Mouse (Mus musculus) forebrain, embryonic 13.5 days (tissue): ENCODE data around the gene 4930548H24Rik. TPM values are rescaled to one million over a fixed set of nuclear protein-coding genes. Genes with fewer than 3 reads are reported as not detected.

Experiments used
- ATAC-seq: fragments of 200-750 bp; cut with Nextera tagmentation; 2 replicates; pipeline ENCODE4 v1.8.0; 2017
- H3K27ac ChIP-seq: fragments of 300-500 bp; sonication (generic); 2 replicates; pipeline ENCODE4 v1.5.1; 2015; ENCODE audit warnings: inconsistent platforms, mild to moderate bottlenecking, moderate library complexity
- H3K27me3 ChIP-seq: fragments of 300-500 bp; sonication (generic); 2 replicates; pipeline ENCODE4 v1.6.1; 2015; ENCODE audit warnings: mild to moderate bottlenecking, inconsistent platforms
- H3K36me3 ChIP-seq: fragments of 300-500 bp; sonication (generic); 2 replicates; pipeline ENCODE4 v1.6.1; 2015; ENCODE audit warnings: mild to moderate bottlenecking, inconsistent platforms; ENCODE audit not compliant: poor library complexity, severe bottlenecking
- H3K4me1 ChIP-seq: fragments of 300-500 bp; sonication (generic); 2 replicates; pipeline ENCODE4 v1.6.1; 2015; ENCODE audit warnings: inconsistent platforms
- H3K4me2 ChIP-seq: fragments of 300-500 bp; sonication (generic); 2 replicates; pipeline ENCODE4 v1.6.1; 2015; ENCODE audit warnings: inconsistent platforms, mild to moderate bottlenecking, moderate library complexity
- H3K4me3 ChIP-seq: fragments of 300-500 bp; sonication (generic); 2 replicates; pipeline ENCODE4 v1.5.1; 2015; ENCODE audit warnings: mild to moderate bottlenecking, inconsistent platforms
- H3K9ac ChIP-seq: fragments of 300-500 bp; sonication (generic); 2 replicates; pipeline ENCODE4 v1.6.1; 2015; ENCODE audit warnings: mild to moderate bottlenecking, inconsistent platforms
- H3K9me3 ChIP-seq: fragments of 300-500 bp; sonication (generic); replicated peaks from 2 replicates; pipeline ENCODE4 v1.6.1; 2016; ENCODE audit warnings: inconsistent platforms
- WGBS: fragments of 180-500 bp; shearing (Covaris S2); methylation state at CpG from one replicate; pipeline ENCODE4 v1.1.7; 2015; 5-methylcytosine and 5-hydroxymethylcytosine counted together
- polyA plus RNA-seq: library from polyadenylated mRNA; unstranded; fragments of >200 nt; fragmentation: Nextera tagmentation; extraction: Ambion mirVana; gene quantifications from 2 replicates; pipeline ENCODE4 v1.2.1, GENCODE M21; 2015

Gene 4930548H24Rik
- 0.14 and 0.18 TPM in 2 replicates for polyA plus RNA-seq

- Histone ChIP-seq H3K27ac (no peak within 1 kb of the TSS), H3K4me2 (no peak within 1 kb of the TSS), H3K27me3 (no peaks in the 10 kb centered on the region), H3K9ac (no peak within 1 kb of the TSS), H3K4me3 (no peak within 1 kb of the TSS), H3K36me3 (peaks cover 25% of the 10 kb centered on the region), H3K9me3 (no peaks in the 10 kb centered on the region), H3K4me1 (no peaks in the 10 kb centered on the region)
- WGBS: 96% methylated on average over 3 of the region's 3 CpGs
- no peak for ATAC-seq
Observed at GRCm38 (mm10) chr5:31485440-31485839, at the start of gene 4930548H24Rik. Gene 4930548H24Rik, plus strand, starts transcription at chr5:31485740.

DNA sequence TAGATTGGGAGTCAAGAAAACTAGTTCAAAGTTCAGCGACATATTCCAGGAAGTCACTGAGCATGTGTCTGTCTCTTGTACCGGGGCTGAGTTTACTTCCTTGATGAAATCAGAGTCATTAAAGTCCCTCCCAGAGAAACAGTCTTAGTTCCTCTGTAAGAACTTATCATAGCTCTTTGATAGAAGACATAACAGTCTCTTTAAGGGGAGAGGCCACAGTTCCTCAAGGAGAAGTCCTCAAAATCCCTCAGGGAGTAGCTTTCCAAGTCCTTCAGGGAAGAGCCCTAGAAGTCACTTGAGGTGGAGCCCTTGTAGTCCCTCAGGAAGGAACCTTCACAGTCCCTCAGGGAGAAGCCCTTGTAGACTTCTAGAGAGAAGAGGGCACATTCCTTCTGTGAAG is 34.2 kb upstream of the 4930548H24Rik start:
- peaks cover 19% of the 10 kb centered on the region for H3K4me1 ChIP-seq
- ATAC-seq: no peak
- H3K9me3 ChIP-seq: no peaks in the 10 kb centered on the region
- no peak overlapping the region for H3K4me3 ChIP-seq
- no peak overlapping the region for H3K9ac ChIP-seq
- no peaks in the 10 kb centered on the region for H3K27me3 ChIP-seq
- no peak overlapping the region for H3K4me2 ChIP-seq
- WGBS: 95% methylated on average over 2 of the region's 2 CpGs
- H3K36me3 ChIP-seq: no peaks in the 10 kb centered on the region
- H3K27ac ChIP-seq: no peak overlapping the region

DNA sequence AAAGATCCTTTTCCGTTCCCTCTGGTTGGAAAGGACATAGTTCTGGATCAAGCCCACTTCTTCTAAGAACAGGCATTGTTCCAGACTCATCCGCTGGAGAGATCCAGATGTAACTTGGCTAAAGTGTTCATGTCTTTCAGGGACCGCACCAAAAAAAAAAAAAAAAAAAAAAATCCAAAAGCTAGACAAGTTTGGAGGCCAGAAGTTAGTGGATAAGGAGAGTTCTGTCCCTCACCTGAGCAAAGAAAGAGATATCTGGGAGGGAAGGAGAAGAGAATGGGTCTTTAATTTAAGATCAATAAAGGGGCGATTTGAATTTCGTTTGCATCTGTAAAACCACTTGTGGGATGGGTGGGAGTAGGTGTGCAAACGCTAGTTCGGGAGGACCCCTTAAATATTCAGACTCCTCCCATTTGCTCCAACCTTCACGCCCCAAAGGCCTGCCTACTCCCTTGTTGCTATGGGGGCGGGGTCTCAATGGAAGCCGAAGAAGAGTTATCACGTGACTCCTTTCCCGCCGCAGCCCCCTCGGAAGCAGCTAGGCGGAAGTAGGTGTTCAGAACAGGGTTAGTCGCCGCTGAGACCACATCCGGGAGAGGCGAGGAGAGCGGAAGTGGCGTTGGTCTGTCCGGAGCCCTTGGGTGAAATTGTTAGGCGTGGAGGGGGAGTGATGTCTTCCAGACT is 33.5 kb upstream of the 4930548H24Rik start, which contains the start of gene Zfp512:
Zfp512 (plus strand) TSS at position 554 of the 684 bp plus-strand sequence.
- Histone ChIP-seq H3K4me1 (peaks cover 19% of the 10 kb centered on the region), H3K4me2 (peak within 1 kb of the TSS; percentile 87), H3K36me3 (no peaks in the 10 kb centered on the region), H3K4me3 (peak within 1 kb of the TSS; percentile 52), H3K27ac (0 out of 2 replicates have a peak within 1 kb of the TSS, but pooled peaks have one; percentile 8), H3K9ac (peak within 1 kb of the TSS; percentile 73), H3K27me3 (no peaks in the 10 kb centered on the region), H3K9me3 (no peaks in the 10 kb centered on the region)
- WGBS: 7% methylated on average over 23 of the region's 23 CpGs
- peak; percentile 99 for ATAC-seq

- 0 out of 2 replicates have a peak, but pooled peaks have one; percentile 9 for ATAC-seq
- Histone ChIP-seq H3K27ac (no peak overlapping the region), H3K4me1 (peaks cover 19% of the 10 kb centered on the region), H3K4me2 (peak overlapping the region; percentile 87), H3K4me3 (peak overlapping the region; percentile 52), H3K27me3 (no peaks in the 10 kb centered on the region), H3K9ac (peak overlapping the region; percentile 73), H3K36me3 (no peaks in the 10 kb centered on the region), H3K9me3 (no peaks in the 10 kb centered on the region)
- WGBS: 0% methylated on average over 11 of the region's 11 CpGs
Observed at GRCm38 (mm10) chr5:31452562-31452878, 33.0 kb upstream of the 4930548H24Rik start.

DNA sequence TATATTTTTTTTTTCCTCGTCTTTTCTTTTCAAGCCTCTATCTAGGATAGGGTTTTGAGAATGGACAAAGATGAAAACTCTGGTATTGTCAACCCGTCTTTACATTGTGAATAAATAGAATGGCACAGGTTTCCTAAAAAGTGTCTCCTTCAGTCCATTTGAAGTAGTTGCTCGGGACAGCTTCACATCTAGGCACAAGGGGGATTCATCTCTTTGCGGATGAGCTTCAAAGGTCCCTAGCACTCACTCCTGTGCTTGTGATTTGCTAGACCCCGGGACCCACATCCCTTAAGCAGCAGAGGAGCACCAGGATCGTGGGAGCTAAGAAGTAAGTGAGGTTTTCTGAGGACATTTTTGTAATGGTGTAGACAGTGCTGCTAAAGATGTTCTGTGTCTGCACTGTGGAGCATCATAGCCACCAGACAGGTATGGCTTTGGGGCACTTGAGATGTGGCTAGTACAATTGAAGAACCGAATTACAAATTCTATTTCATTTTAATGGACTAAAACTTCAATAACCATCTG is 32.6 kb upstream of the 4930548H24Rik start:
- no peak for ATAC-seq
- WGBS: 20% methylated on average over 7 of the region's 7 CpGs
- H3K4me3 ChIP-seq: peak overlapping the region; percentile 52
- no peaks in the 10 kb centered on the region for H3K36me3 ChIP-seq
- peaks cover 19% of the 10 kb centered on the region for H3K4me1 ChIP-seq
- peak overlapping the region; percentile 73 for H3K9ac ChIP-seq
- 0 out of 2 replicates have a peak overlapping the region, but pooled peaks have one; percentile 8 for H3K27ac ChIP-seq
- no peaks in the 10 kb centered on the region for H3K9me3 ChIP-seq
- H3K4me2 ChIP-seq: peak overlapping the region; percentile 87
- H3K27me3 ChIP-seq: no peaks in the 10 kb centered on the region

GRCm38 (mm10) chr5:31467798-31468197 is 17.7 kb upstream of the 4930548H24Rik start:
- Histone ChIP-seq H3K27me3 (no peaks in the 10 kb centered on the region), H3K4me3 (no peak overlapping the region), H3K9me3 (no peaks in the 10 kb centered on the region), H3K27ac (no peak overlapping the region), H3K4me2 (no peak overlapping the region), H3K36me3 (peaks cover 73% of the 10 kb centered on the region), H3K9ac (no peak overlapping the region), H3K4me1 (no peaks in the 10 kb centered on the region)
- WGBS: 94% methylated on average over 3 of the region's 3 CpGs
- ATAC-seq: no peak

DNA sequence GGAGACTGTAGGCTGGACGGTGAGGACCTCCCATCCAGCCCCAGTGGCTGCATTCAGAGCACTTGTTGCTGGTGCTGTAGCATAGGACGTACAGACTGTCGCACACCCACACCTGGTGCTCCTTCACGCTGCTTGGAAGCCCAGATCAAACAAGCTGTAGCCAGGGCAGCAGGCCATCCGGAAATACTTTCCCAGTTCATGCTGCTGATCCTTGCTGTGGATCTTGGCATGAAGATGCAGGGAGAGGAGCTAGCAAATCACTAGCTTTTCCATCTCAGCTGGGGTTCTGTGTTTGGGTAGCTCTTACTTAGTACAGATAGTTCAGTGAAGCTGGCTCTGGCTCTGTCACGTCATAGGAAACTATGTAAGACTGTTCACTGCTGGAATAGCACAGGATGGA is 15.8 kb upstream of the 4930548H24Rik start:
- 94% methylated on average over 6 of the region's 6 CpGs for WGBS
- ATAC-seq: no peak
- H3K4me2 ChIP-seq: no peak overlapping the region
- H3K9me3 ChIP-seq: no peaks in the 10 kb centered on the region
- no peaks in the 10 kb centered on the region for H3K27me3 ChIP-seq
- no peak overlapping the region for H3K9ac ChIP-seq
- H3K27ac ChIP-seq: no peak overlapping the region
- H3K4me1 ChIP-seq: no peaks in the 10 kb centered on the region
- H3K36me3 ChIP-seq: peaks cover 91% of the 10 kb centered on the region
- H3K4me3 ChIP-seq: no peak overlapping the region

DNA sequence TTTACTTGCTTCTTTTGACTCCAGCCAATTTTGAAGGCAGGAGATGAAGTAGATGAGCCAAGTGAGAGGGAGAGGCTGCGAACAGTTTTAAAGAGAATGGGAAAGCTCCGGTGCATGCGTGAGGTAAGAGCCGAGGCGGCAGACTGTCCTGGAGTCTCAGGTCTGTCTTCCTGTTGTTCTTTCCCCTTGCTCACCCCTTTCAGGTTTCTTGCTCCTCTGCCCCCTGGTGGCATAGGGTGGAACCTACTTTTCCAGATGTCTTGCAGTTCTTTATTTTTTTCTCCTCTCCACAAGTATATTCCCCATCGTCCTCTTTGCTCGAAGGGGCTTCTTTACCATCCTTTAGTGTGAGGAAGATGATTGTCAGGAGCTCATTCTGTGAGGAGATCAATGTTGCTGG is 15.2 kb upstream of the 4930548H24Rik start:
- Histone ChIP-seq H3K36me3 (peaks cover 95% of the 10 kb centered on the region), H3K9me3 (no peaks in the 10 kb centered on the region), H3K4me1 (no peaks in the 10 kb centered on the region), H3K27me3 (no peaks in the 10 kb centered on the region), H3K9ac (no peak overlapping the region), H3K4me2 (no peak overlapping the region), H3K4me3 (no peak overlapping the region), H3K27ac (no peak overlapping the region)
- no peak for ATAC-seq
- WGBS: 63% methylated on average over 7 of the region's 7 CpGs

DNA sequence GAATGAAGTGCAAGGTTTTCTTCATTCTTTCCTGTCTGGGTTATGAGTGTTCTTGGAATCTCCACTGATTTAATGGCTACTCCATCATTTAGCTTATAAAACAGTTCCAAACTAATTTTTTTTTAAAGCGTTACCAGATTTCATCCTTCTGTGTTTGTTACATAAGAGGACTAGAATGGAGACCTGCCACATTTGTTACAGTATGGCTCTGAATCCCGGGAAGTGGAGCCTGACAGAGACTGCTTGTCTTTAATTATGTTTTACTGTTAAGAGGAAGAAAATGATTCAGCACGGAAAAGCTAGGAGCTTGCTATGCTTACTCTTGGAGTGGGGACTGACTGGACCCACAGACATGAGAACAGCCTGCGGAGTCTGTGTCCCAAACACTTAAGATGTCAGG is 5.0 kb upstream of the 4930548H24Rik start:
- Histone ChIP-seq H3K9me3 (no peaks in the 10 kb centered on the region), H3K36me3 (peaks cover 74% of the 10 kb centered on the region), H3K4me3 (no peak overlapping the region), H3K4me2 (no peak overlapping the region), H3K27me3 (no peaks in the 10 kb centered on the region), H3K27ac (no peak overlapping the region), H3K9ac (no peak overlapping the region), H3K4me1 (no peaks in the 10 kb centered on the region)
- 93% methylated on average over 4 of the region's 4 CpGs for WGBS
- ATAC-seq: no peak

DNA sequence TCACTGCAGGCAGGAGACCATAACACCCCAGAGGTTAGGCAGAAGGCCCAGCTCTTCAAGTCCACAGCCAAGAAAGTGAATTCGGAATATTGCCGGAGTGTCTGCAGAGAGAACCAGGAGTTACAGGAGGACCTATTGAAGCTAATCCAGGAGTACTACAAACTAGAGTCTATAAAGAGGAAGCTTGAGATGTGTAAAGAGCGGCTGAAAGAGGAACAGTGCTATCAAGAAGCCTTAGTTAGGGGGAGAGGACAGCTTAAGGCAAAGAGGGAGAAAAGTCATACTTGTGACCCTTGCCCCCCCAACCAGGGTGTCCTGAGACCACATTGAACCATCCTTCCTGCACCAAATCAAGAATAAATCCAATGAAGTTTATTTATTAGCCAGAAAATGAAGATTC is 2.3 kb downstream of the 4930548H24Rik start:
- H3K4me3 ChIP-seq: no peak overlapping the region
- no peak for ATAC-seq

DNA sequence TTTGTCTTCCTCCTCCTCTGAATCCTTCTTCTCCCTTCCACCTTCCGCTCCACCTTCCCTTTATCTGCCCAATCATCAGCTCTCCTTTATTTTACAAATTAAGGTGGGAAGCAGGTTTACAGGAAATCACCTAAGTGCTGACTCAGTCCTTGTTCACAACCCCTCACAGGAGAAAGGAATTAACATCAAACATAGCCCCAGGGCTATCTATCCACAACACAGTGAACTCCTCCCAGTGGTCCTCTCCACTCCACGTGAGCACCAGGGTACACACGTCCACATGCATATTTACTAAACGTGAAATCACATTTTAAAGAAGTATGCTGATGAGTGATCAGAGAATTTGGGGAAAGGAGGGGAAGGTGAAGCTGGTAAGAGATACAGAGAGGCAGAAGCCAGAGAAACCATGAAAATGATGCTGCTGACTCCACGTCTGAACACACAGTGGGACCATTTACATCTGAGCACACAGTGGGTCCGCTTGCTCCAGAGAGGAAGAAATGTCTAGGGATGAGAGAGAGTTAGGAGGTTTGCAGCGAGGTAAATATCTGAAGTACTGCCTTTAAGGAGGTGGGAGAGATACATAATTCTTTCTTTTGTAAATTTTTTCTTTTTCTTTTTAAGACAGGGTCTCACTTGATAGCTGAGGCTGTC is 3.7 kb downstream of the 4930548H24Rik start:
- H3K4me3 ChIP-seq: no peak overlapping the region
- H3K4me1 ChIP-seq: no peaks in the 10 kb centered on the region
- WGBS: 74% methylated on average over 7 of the region's 7 CpGs
- no peak overlapping the region for H3K27ac ChIP-seq
- H3K36me3 ChIP-seq: peaks cover 2% of the 10 kb centered on the region; the same call in 1 of the 2 replicates
- no peaks in the 10 kb centered on the region for H3K27me3 ChIP-seq
- H3K9me3 ChIP-seq: no peaks in the 10 kb centered on the region
- no peak overlapping the region for H3K9ac ChIP-seq
- no peak overlapping the region for H3K4me2 ChIP-seq
- ATAC-seq: no peak

More for the DNA sequence above, 2.3 kb downstream of the 4930548H24Rik start:
- Histone ChIP-seq H3K4me1 (no peaks in the 10 kb centered on the region), H3K9me3 (no peaks in the 10 kb centered on the region), H3K27me3 (no peaks in the 10 kb centered on the region), H3K9ac (no peak overlapping the region), H3K27ac (no peak overlapping the region), H3K4me2 (no peak overlapping the region), H3K36me3 (peaks cover 2% of the 10 kb centered on the region; the same call in 1 of the 2 replicates)
- 99% methylated on average over 3 of the region's 3 CpGs for WGBS

DNA sequence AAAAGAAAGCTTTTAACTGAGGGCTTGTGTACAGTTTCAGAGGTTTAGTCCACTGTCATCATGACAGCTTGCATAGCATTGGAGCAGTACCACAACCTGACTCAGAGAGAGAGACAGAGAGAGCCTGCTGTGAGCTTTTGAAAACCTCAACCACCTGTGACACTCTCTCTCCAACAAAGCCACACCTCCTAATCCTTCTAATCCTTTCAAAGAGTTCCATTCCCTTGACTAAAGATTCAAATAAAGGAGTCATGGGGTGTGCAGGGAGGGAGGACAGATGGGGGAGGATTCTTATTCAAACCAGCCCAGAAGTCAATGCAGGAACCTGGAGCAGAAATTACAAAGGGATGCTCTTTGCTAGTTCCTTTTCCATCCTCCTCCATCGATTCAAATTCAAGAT is 6.5 kb downstream of the 4930548H24Rik start:
- WGBS: 43% methylated on average over 1 of the region's 1 CpGs
- no peak for ATAC-seq
- no peak overlapping the region for H3K4me2 ChIP-seq
- H3K36me3 ChIP-seq: peaks cover 8% of the 10 kb centered on the region
- H3K27ac ChIP-seq: no peak overlapping the region
- H3K9me3 ChIP-seq: no peaks in the 10 kb centered on the region
- no peak overlapping the region for H3K9ac ChIP-seq
- H3K27me3 ChIP-seq: no peaks in the 10 kb centered on the region
- peaks cover 10% of the 10 kb centered on the region for H3K4me1 ChIP-seq
- no peak overlapping the region for H3K4me3 ChIP-seq
